Mouse (Mus musculus) ES-Bruce4 (cell line): ENCODE results near the gene Zfp512b. TPM values are rescaled to one million over a fixed set of nuclear protein-coding genes. Genes with fewer than 3 reads are reported as not detected.

Experiments used
- H3K27ac ChIP-seq: 2 replicates; pipeline ENCODE4 v1.5.1; 2012; ENCODE audit warnings: low read length, inconsistent platforms; ENCODE audit not compliant: insufficient read depth
- H3K27me3 ChIP-seq: 2 replicates; pipeline ENCODE4 v1.6.1; 2012; ENCODE audit warnings: mild to moderate bottlenecking, low read length, inconsistent platforms; ENCODE audit not compliant: control insufficient read depth, poor library complexity, insufficient read depth, severe bottlenecking
- H3K36me3 ChIP-seq: 2 replicates; pipeline ENCODE4 v1.6.1; 2012; ENCODE audit warnings: inconsistent platforms, mild to moderate bottlenecking, low read length, moderate library complexity; ENCODE audit not compliant: control insufficient read depth, poor library complexity, insufficient read depth, severe bottlenecking
- H3K4me1 ChIP-seq: one replicate; pipeline ENCODE4 v1.8.1; 2011; ENCODE audit warnings: low read length; ENCODE audit not compliant: control insufficient read depth, insufficient read depth
- H3K4me3 ChIP-seq: 2 replicates; pipeline ENCODE4 v1.5.1; 2011; ENCODE audit warnings: low read depth, mild to moderate bottlenecking, low read length
- H3K9ac ChIP-seq: 2 replicates; pipeline ENCODE4 v1.6.1; 2012; ENCODE audit warnings: low read depth, mild to moderate bottlenecking, inconsistent platforms; ENCODE audit not compliant: poor library complexity, severe bottlenecking
- H3K9me3 ChIP-seq: replicated peaks from 2 replicates; pipeline ENCODE4 v1.6.1; 2012; ENCODE audit warnings: mild to moderate bottlenecking, low read length, inconsistent platforms; ENCODE audit not compliant: control insufficient read depth, poor library complexity, insufficient read depth, severe bottlenecking
- CTCF ChIP-seq: IDR thresholded peaks from one replicate; pipeline ENCODE4 v1.8.1; 2011; ENCODE audit warnings: low read depth, low read length
- EP300 ChIP-seq: IDR thresholded peaks from 2 replicates; pipeline ENCODE4 v1.6.1; 2011; ENCODE audit warnings: low read depth, low read length; ENCODE audit not compliant: insufficient read depth
- POLR2A ChIP-seq: IDR thresholded peaks from one replicate; pipeline ENCODE4 v1.8.1; 2011; ENCODE audit warnings: low read length; ENCODE audit not compliant: insufficient read depth
- polyA plus RNA-seq: library from polyadenylated mRNA; stranded (reverse); fragments of >200 nt; gene quantifications from 2 replicates; pipeline ENCODE4 v1.2.4, GENCODE M21; 2011; ENCODE audit warnings: low read depth; ENCODE audit not compliant: missing spikeins, insufficient read depth, insufficient read length

The Zfp512b gene
- polyA plus RNA-seq, 1 experiment, result 14.6 TPM

- TF ChIP-seq POLR2A (no peak), EP300 (no peak), CTCF (no peak)
- Histone ChIP-seq H3K9me3 (no peaks in the 10 kb centered on the region), H3K9ac (no peak overlapping the region), H3K27me3 (no peaks in the 10 kb centered on the region), H3K36me3 (peaks cover 29% of the 10 kb centered on the region), H3K4me3 (no peak overlapping the region), H3K27ac (no peak overlapping the region), H3K4me1 (no peaks in the 10 kb centered on the region)
Observed at GRCm38 (mm10) chr2:181553772-181554171, 38.8 kb downstream of the Zfp512b start.

GRCm38 (mm10) chr2:181550233-181550632 is 42.4 kb downstream of the Zfp512b start:
- TF ChIP-seq CTCF (no peak), EP300 (no peak), POLR2A (no peak)
- Histone ChIP-seq H3K36me3 (peaks cover 51% of the 10 kb centered on the region), H3K27me3 (no peaks in the 10 kb centered on the region)

GRCm38 (mm10) chr2:181548682-181549081 is 43.9 kb downstream of the Zfp512b start:
- Histone ChIP-seq H3K9ac (no peak overlapping the region), H3K27me3 (no peaks in the 10 kb centered on the region), H3K36me3 (peaks cover 51% of the 10 kb centered on the region), H3K9me3 (no peaks in the 10 kb centered on the region), H3K4me3 (no peak overlapping the region), H3K4me1 (no peaks in the 10 kb centered on the region), H3K27ac (no peak overlapping the region)
- TF ChIP-seq POLR2A, result no peak
- no peak for TF ChIP-seq EP300
- TF ChIP-seq CTCF, result no peak

More at GRCm38 (mm10) chr2:181550233-181550632, 42.4 kb downstream of the Zfp512b start:
- Histone ChIP-seq H3K9ac (no peak overlapping the region), H3K9me3 (no peaks in the 10 kb centered on the region), H3K4me1 (no peaks in the 10 kb centered on the region), H3K27ac (no peak overlapping the region), H3K4me3 (no peak overlapping the region)

GRCm38 (mm10) chr2:181548227-181548626 is 44.4 kb downstream of the Zfp512b start:
- Histone ChIP-seq H3K36me3 (peaks cover 51% of the 10 kb centered on the region), H3K4me3 (no peak overlapping the region), H3K27ac (no peak overlapping the region), H3K9ac (no peak overlapping the region), H3K9me3 (no peaks in the 10 kb centered on the region), H3K4me1 (no peaks in the 10 kb centered on the region), H3K27me3 (no peaks in the 10 kb centered on the region)
- TF ChIP-seq EP300 (no peak), CTCF (no peak), POLR2A (no peak)

GRCm38 (mm10) chr2:181546142-181546541 is 46.5 kb downstream of the Zfp512b start:
- H3K4me1 ChIP-seq, result no peaks in the 10 kb centered on the region
- no peak for TF ChIP-seq CTCF
- TF ChIP-seq POLR2A, result no peak
- TF ChIP-seq EP300, result no peak
- H3K27ac ChIP-seq, result no peak overlapping the region
- H3K4me3 ChIP-seq, result no peak overlapping the region
- no peaks in the 10 kb centered on the region for H3K27me3 ChIP-seq
- H3K9me3 ChIP-seq, result no peaks in the 10 kb centered on the region
- peaks cover 41% of the 10 kb centered on the region for H3K36me3 ChIP-seq
- H3K9ac ChIP-seq, result no peak overlapping the region

- no peak overlapping the region for H3K27ac ChIP-seq
- H3K4me3 ChIP-seq, result no peak overlapping the region
- H3K9me3 ChIP-seq, result no peaks in the 10 kb centered on the region
- TF ChIP-seq EP300 (no peak), POLR2A (no peak), CTCF (no peak)
- no peaks in the 10 kb centered on the region for H3K27me3 ChIP-seq
- peaks cover 9% of the 10 kb centered on the region for H3K36me3 ChIP-seq
- no peaks in the 10 kb centered on the region for H3K4me1 ChIP-seq
- no peak overlapping the region for H3K9ac ChIP-seq
Observed at GRCm38 (mm10) chr2:181541761-181542380, 50.7 kb downstream of the Zfp512b start.
